Mouse (Mus musculus) ES-E14 (cell line): ENCODE results near the gene Tlk1.

ENCODE experiments used
- HCFC1 ChIP-seq: IDR thresholded peaks from 2 replicates; pipeline ENCODE4 v1.6.1; 2012; ENCODE audit warnings: low read length, inconsistent platforms, borderline replicate concordance; ENCODE audit not compliant: insufficient read depth
- ZC3H11A ChIP-seq: IDR thresholded peaks from 2 replicates; pipeline ENCODE4 v1.6.1; 2012; ENCODE audit warnings: low read depth, mild to moderate bottlenecking, inconsistent platforms, low read length, borderline replicate concordance
- ZNF384 ChIP-seq: IDR thresholded peaks from 2 replicates; pipeline ENCODE4 v1.6.1; 2012; ENCODE audit warnings: low read depth, low read length, inconsistent platforms

DNA sequence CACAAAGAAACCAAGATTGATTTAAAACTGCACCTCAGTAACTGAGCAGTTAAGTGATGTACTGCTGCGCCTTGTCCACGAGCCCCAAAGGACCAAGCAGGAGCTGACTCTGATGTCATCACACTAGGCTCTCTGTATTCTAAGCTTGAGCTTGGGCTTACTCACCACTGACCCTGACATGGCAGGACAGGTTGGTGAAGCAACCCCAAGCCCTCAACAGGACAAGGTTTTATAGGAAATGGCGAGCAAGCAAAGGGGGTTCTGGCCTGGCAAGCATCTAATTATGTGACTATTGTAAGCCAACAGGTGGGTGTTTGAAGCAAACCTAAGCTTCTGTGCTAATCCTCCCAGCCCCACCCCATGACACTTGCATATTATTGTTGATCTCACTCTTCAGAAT lies 124.7 kb downstream of the Tlk1 start:
- no peak for TF ChIP-seq ZC3H11A
- TF ChIP-seq ZNF384 = no peak
- no peak for TF ChIP-seq HCFC1
